Mouse (Mus musculus) neural tube, embryonic 14.5 days (tissue): ENCODE measurements around the gene Ing5. TPM values are rescaled to one million over a fixed set of nuclear protein-coding genes. Genes with fewer than 3 reads are reported as not detected.
"Not testable (repeated sequence)": the region's sequence is repeated elsewhere in the genome, so short reads cannot be mapped to it uniquely, and the experiment has no call there.

Experiments used
- ATAC-seq: fragments of 200-750 bp; cut with Nextera tagmentation; 2 replicates; pipeline ENCODE4 v1.8.0; 2017; ENCODE audit warnings: low read depth, mild to moderate bottlenecking, moderate TSS enrichment, moderate library complexity
- H3K27ac ChIP-seq: fragments of 300-500 bp; sonication (generic); 2 replicates; pipeline ENCODE4 v1.5.1; 2014; ENCODE audit warnings: low read depth, mild to moderate bottlenecking, control low read depth, low read length, moderate library complexity, mixed read lengths
- H3K27me3 ChIP-seq: fragments of 300-500 bp; sonication (generic); 2 replicates; pipeline ENCODE4 v1.6.1; 2014; ENCODE audit warnings: low read length; ENCODE audit not compliant: control insufficient read depth, insufficient read depth
- H3K36me3 ChIP-seq: fragments of 300-500 bp; sonication (generic); 2 replicates; pipeline ENCODE4 v1.6.1; 2014; ENCODE audit warnings: low read length, mixed read lengths; ENCODE audit not compliant: control insufficient read depth, insufficient read depth
- H3K4me1 ChIP-seq: fragments of 300-500 bp; sonication (generic); 2 replicates; pipeline ENCODE4 v1.6.1; 2014; ENCODE audit warnings: low read length; ENCODE audit not compliant: control insufficient read depth, insufficient read depth
- H3K4me2 ChIP-seq: fragments of 300-500 bp; sonication (generic); 2 replicates; pipeline ENCODE4 v1.6.1; 2014; ENCODE audit warnings: mild to moderate bottlenecking, low read depth, low read length, control low read depth
- H3K4me3 ChIP-seq: fragments of 300-500 bp; sonication (generic); 2 replicates; pipeline ENCODE4 v1.5.1; 2014; ENCODE audit warnings: low read depth, low read length, control low read depth, mixed read lengths
- H3K9ac ChIP-seq: fragments of 300-500 bp; sonication (generic); replicated peaks from 2 replicates; pipeline ENCODE4 v1.6.1; 2014; ENCODE audit warnings: low read depth, mild to moderate bottlenecking, control low read depth, low read length, mixed read lengths
- H3K9me3 ChIP-seq: fragments of 300-500 bp; sonication (generic); 2 replicates; pipeline ENCODE4 v1.6.1; 2016; ENCODE audit warnings: low read length; ENCODE audit not compliant: control insufficient read depth
- WGBS: fragments of 180-500 bp; shearing (Covaris S2); extraction: QIAGEN DNeasy Blood & Tissue Kit; methylation state at CpG from one replicate; pipeline ENCODE4 v1.1.7; 2014; 5-methylcytosine and 5-hydroxymethylcytosine counted together
- polyA plus RNA-seq: library from polyadenylated mRNA; unstranded; fragments of >200 nt; fragmentation: Nextera tagmentation; extraction: Ambion mirVana; gene quantifications from 2 replicates; pipeline ENCODE4 v1.2.1, GENCODE M21; 2014

The Ing5 gene
- polyA plus RNA-seq, 1 experiment from 2014 or later: 9.4 TPM

GRCm38 (mm10) chr1:93824609-93825008 is 20.8 kb downstream of the Ing5 start, which contains the start of gene D2hgdh:
Gene D2hgdh, plus strand, starts transcription at chr1:93824909.
- peaks cover 9% of the 10 kb centered on the region for H3K36me3 ChIP-seq
- peak within 1 kb of the TSS; percentile 66 for H3K4me2 ChIP-seq
- peaks cover 10% of the 10 kb centered on the region; the same call in 1 of the 2 replicates for H3K4me1 ChIP-seq
- peak within 1 kb of the TSS; percentile 55 for H3K4me3 ChIP-seq
- peak within 1 kb of the TSS; percentile 53 for H3K9ac ChIP-seq
- H3K27me3 ChIP-seq: no peaks in the 10 kb centered on the region
- WGBS: 5% methylated on average over 10 of the region's 10 CpGs
- ATAC-seq: peak; percentile 19
- H3K27ac ChIP-seq: peak within 1 kb of the TSS; percentile 95
- H3K9me3 ChIP-seq: no peaks in the 10 kb centered on the region

GRCm38 (mm10) chr1:93825105-93825674 is 21.4 kb downstream of the Ing5 start:
- H3K4me2 ChIP-seq: peak overlapping the region; percentile 66
- H3K27ac ChIP-seq: peak overlapping the region; percentile 95
- H3K4me3 ChIP-seq: peak overlapping the region; percentile 55
- under 1% methylated on average over 30 of the region's 30 CpGs for WGBS
- no peaks in the 10 kb centered on the region for H3K27me3 ChIP-seq
- no peaks in the 10 kb centered on the region for H3K9me3 ChIP-seq
- H3K4me1 ChIP-seq: peaks cover 10% of the 10 kb centered on the region; the same call in 1 of the 2 replicates
- peaks cover 7% of the 10 kb centered on the region for H3K36me3 ChIP-seq
- H3K9ac ChIP-seq: peak overlapping the region; percentile 53
- peak; percentile 95 for ATAC-seq

GRCm38 (mm10) chr1:93825771-93826539 is 22.2 kb downstream of the Ing5 start:
- no peaks in the 10 kb centered on the region for H3K27me3 ChIP-seq
- peak; percentile 45; the same call in 1 of the 2 replicates for ATAC-seq
- peak overlapping the region; percentile 95 for H3K27ac ChIP-seq
- H3K36me3 ChIP-seq: peaks cover 5% of the 10 kb centered on the region; the same call in 1 of the 2 replicates
- 43% methylated on average over 27 of the region's 27 CpGs for WGBS
- no peaks in the 10 kb centered on the region for H3K9me3 ChIP-seq
- H3K4me2 ChIP-seq: peak overlapping the region; percentile 66
- H3K9ac ChIP-seq: peak overlapping the region; percentile 53
- peaks cover 10% of the 10 kb centered on the region; the same call in 1 of the 2 replicates for H3K4me1 ChIP-seq
- peak overlapping the region; percentile 55 for H3K4me3 ChIP-seq

GRCm38 (mm10) chr1:93826540-93826835 is 22.7 kb downstream of the Ing5 start:
- H3K4me3 ChIP-seq: no peak overlapping the region
- WGBS: 96% methylated on average over 9 of the region's 9 CpGs
- H3K36me3 ChIP-seq: no peaks in the 10 kb centered on the region
- H3K27ac ChIP-seq: no peak overlapping the region
- no peaks in the 10 kb centered on the region for H3K9me3 ChIP-seq
- no peak for ATAC-seq
- H3K4me2 ChIP-seq: peak overlapping the region; percentile 66; the same call in 1 of the 2 replicates
- H3K9ac ChIP-seq: 0 out of 2 replicates have a peak overlapping the region, but pooled peaks have one; percentile 53
- peaks cover 10% of the 10 kb centered on the region; the same call in 1 of the 2 replicates for H3K4me1 ChIP-seq
- H3K27me3 ChIP-seq: no peaks in the 10 kb centered on the region

GRCm38 (mm10) chr1:93832754-93833360 is 29.1 kb downstream of the Ing5 start:
- H3K9ac ChIP-seq, H3K4me3 ChIP-seq, ATAC-seq, H3K27me3 ChIP-seq, H3K27ac ChIP-seq, H3K9me3 ChIP-seq, H3K36me3 ChIP-seq, H3K4me2 ChIP-seq, H3K4me1 ChIP-seq: not testable (repeated sequence)
- WGBS: 91% methylated on average over 1 of the region's 4 CpGs

- 86% methylated on average over 7 of the region's 7 CpGs for WGBS
- Histone ChIP-seq H3K4me1 (no peaks in the 10 kb centered on the region), H3K27ac (no peak overlapping the region), H3K36me3 (peaks cover 3% of the 10 kb centered on the region; the same call in 1 of the 2 replicates), H3K9me3 (no peaks in the 10 kb centered on the region), H3K4me2 (no peak overlapping the region), H3K27me3 (no peaks in the 10 kb centered on the region), H3K4me3 (no peak overlapping the region), H3K9ac (no peak overlapping the region)
- no peak for ATAC-seq
These were observed 30.9 kb downstream of the Ing5 start for GRCm38 (mm10) chr1:93834671-93835150.

GRCm38 (mm10) chr1:93835211-93835610 is 31.4 kb downstream of the Ing5 start:
- Histone ChIP-seq H3K4me1 (no peaks in the 10 kb centered on the region), H3K4me2 (no peak overlapping the region), H3K9ac (no peak overlapping the region), H3K4me3 (no peak overlapping the region), H3K9me3 (no peaks in the 10 kb centered on the region), H3K27me3 (no peaks in the 10 kb centered on the region), H3K36me3 (peaks cover 3% of the 10 kb centered on the region; the same call in 1 of the 2 replicates), H3K27ac (no peak overlapping the region)
- 97% methylated on average over 4 of the region's 4 CpGs for WGBS
- no peak; the same call in 1 of the 2 replicates for ATAC-seq

- Histone ChIP-seq H3K27me3 (no peaks in the 10 kb centered on the region), H3K9me3 (no peaks in the 10 kb centered on the region), H3K4me2 (no peak overlapping the region), H3K4me3 (no peak overlapping the region), H3K27ac (no peak overlapping the region), H3K4me1 (no peaks in the 10 kb centered on the region), H3K9ac (no peak overlapping the region), H3K36me3 (peaks cover 3% of the 10 kb centered on the region; the same call in 1 of the 2 replicates)
- ATAC-seq: no peak
- 92% methylated on average over 6 of the region's 6 CpGs for WGBS
These were observed 32.2 kb downstream of the Ing5 start for GRCm38 (mm10) chr1:93835876-93836531.
